Mouse (Mus musculus): ENCODE data around the gene Col4a3. TPM values are rescaled to one million over a fixed set of nuclear protein-coding genes. Genes with fewer than 3 reads are reported as not detected.

Col4a3 gene
- total RNA-seq, 2 experiments from 2014 or later, result 0.67 to 1.2 TPM

DNA sequence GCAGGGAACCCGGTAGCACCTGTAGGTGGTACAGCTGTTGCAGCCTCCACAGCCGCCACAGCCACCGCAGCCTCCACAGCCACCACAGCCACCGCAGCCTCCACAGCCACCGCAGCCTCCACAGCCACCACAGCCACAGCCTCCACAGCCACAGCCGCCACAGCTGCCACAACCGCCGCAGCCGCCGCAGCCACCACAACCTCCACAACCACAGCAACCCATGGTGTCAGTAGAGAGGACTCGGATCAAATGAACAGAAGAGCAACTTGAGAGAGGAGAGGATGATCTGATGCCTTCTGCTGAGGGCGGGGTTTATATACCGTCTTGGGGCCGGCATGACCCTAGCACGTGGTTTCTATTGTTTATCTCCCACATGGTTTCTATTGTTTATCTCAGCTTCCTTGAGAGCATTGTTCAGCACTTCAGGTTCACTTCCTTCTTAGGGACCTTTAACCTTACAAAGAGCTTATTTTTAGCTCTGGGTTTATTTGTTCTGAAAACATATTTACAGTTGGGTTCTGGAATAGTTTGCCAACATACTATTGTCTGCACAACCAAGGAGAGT lies 184.4 kb downstream of the Col4a3 start, which contains the start of gene Gm47791:
Gene Gm47791 (minus strand): TSS at position 222 of the 565 bp plus-strand sequence.
- intact Hi-C loops (cut with DNase I), result no loop called here
- no peak within 1 kb of the TSS for H3K27ac ChIP-seq
- TF ChIP-seq CTCF (IDR thresholded peaks at IDR 0.05), result no peak
- no peak within 1 kb of the TSS for H3K4me3 ChIP-seq
- no peak for DNase-seq

Other genes with a start within 250 kb of the Col4a3 start
- gene Col4a4, start 72 bp upstream of the Col4a3 start, total RNA-seq (2021), result 1 to 10 TPM; 1.1 to 1.6 TPM
- 100 to 1,000 TPM; 138 to 144 TPM for gene Mff, start 138.0 kb downstream of the Col4a3 start, total RNA-seq (2021)
- gene Tm4sf20, start 181.5 kb downstream of the Col4a3 start, total RNA-seq (2021), result not detected
- not detected for gene Gm47791, start 184.3 kb downstream of the Col4a3 start, total RNA-seq (2021)

All from gastrocnemius, adult 2 months (tissue).